Mouse (Mus musculus) neutrophil, adult 5-6 weeks (primary cell): ENCODE results near the gene Gm21497. TPM values are rescaled to one million over a fixed set of nuclear protein-coding genes. Genes with fewer than 3 reads are reported as not detected.
"Not testable (repeated sequence)": the region's sequence is repeated elsewhere in the genome, so short reads cannot be mapped to it uniquely, and the experiment has no call there.

Source experiments
- ATAC-seq: fragments of 151-379, 151-347 bp; 2 replicates; pipeline ENCODE4 v1.8.0; 2017; ENCODE audit warnings: mild to moderate bottlenecking, moderate TSS enrichment; ENCODE audit not compliant: insufficient number of reproducible peaks, poor library complexity, low FRiP score, severe bottlenecking; ENCODE audit errors: extremely low read depth
- total RNA-seq: library from RNA; stranded (forward); fragments of 200-1000 nt; gene quantifications from 2 replicates; pipeline ENCODE4 v1.2.3, GENCODE M21; 2017

Gm21497 gene
- total RNA-seq: not detected in 2 replicates

DNA sequence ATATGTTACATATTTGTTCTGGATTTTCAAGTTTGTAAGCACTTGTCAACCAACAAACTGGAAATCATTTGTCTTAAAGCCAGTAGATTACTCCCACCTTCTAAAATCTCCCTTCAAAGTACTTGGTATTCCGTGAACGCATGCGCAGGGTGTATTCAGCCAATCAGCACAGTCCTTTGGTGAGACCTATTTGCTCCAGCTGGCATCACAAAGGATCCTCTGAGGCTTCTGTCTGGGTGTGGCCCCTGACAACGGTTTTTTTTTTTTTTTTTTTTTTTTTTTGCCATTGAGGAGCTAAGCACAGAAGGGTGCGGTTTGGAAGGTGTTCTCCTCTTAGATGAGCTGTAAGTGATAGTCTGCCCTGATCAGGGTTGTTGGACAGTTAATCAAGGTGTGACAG, at the start of gene Gm21497:
Gene Gm21497, plus strand, starts transcription at position 301 of the 400 bp plus-strand sequence.
- ATAC-seq: not testable (repeated sequence)
